Mouse (Mus musculus) myocyte (in vitro differentiated cells): ENCODE measurements around the gene Fgf13.

Experiments used
- CEBPB ChIP-seq: IDR thresholded peaks from 2 replicates; pipeline ENCODE4 v1.6.1; 2011; ENCODE audit warnings: mild to moderate bottlenecking, moderate library complexity; ENCODE audit not compliant: poor library complexity, insufficient read depth, severe bottlenecking
- POLR2A ChIP-seq: IDR thresholded peaks from one replicate; pipeline ENCODE4 v1.6.1; 2011; ENCODE audit warnings: low read depth, mild to moderate bottlenecking, control low read depth, moderate library complexity; ENCODE audit not compliant: insufficient read length
- USF1 ChIP-seq: IDR thresholded peaks from one replicate; pipeline ENCODE4 v1.6.1; 2011; ENCODE audit warnings: low read depth, mild to moderate bottlenecking, control low read depth, moderate library complexity

DNA sequence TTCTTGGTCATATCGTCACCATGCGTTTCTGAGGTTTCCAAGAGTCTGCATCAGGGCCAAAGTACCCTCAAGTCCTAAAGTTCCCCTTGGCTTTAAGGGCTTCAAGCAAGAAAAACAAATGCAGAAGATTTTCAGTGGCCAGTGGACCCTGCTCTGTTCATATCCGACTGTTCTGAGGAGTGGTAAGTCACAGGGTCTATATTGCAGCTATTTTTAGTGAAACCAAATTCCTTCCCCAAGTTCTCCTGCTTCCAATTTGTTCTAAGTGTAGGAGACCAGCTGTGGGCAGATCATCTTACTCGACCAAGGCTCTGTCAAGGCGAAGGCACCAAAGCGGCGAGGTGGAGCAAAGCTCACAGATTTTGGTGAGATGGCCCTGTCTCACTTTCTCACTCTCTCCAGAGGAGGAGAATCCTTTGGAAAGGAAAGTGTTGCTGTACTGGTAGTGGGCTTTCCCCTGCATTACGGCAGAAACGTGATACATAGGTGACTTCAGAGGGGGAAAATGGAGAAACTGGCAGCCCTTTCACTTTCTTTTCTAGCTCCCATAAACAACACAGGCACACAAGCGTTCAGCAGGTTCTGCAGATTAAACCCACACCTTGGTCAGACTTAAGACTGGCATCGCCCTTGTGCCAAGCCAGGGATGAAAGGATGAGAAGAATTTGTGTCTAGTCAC lies 17.8 kb upstream of the Fgf13 start:
- TF ChIP-seq CEBPB (no peak), POLR2A (no peak), USF1 (no peak)
